Mouse (Mus musculus): Measurements from ENCODE around the gene Clspn. TPM values are rescaled to one million over a fixed set of nuclear protein-coding genes. Genes with fewer than 3 reads are reported as not detected.
"Not testable (repeated sequence)": the region's sequence is repeated elsewhere in the genome, so short reads cannot be mapped to it uniquely, and the experiment has no call there.

Gene Clspn
- total RNA-seq (2022): 1 to 10 TPM; 2.3 to 3.3 (median 3.0) TPM

GRCm38 (mm10) chr4:126556809-126557711 lies at the start of gene Clspn:
Gene Clspn (plus strand): TSS chr4:126556935.
- peak; percentile 51 to 65 for DNase-seq (ENCODE audit: low spot score in 2 of 2)

- DNase-seq (ENCODE audit: low spot score in 2 of 2): no peak
These were observed 48.4 kb upstream of the Clspn start for GRCm38 (mm10) chr4:126508110-126508899.

GRCm38 (mm10) chr4:126509072-126509471 lies 47.7 kb upstream of the Clspn start:
- no peak for DNase-seq (ENCODE audit: low spot score in 2 of 2)

- no peak for DNase-seq (ENCODE audit: low spot score in 2 of 2)
These were observed 45.7 kb upstream of the Clspn start for GRCm38 (mm10) chr4:126511013-126511412.

- DNase-seq (ENCODE audit: low spot score in 2 of 2): no peak
These were observed 44.2 kb upstream of the Clspn start for GRCm38 (mm10) chr4:126512308-126513066.

GRCm38 (mm10) chr4:126526164-126526563 lies 30.6 kb upstream of the Clspn start:
- no peak for DNase-seq (ENCODE audit: low spot score in 2 of 2)

- DNase-seq (ENCODE audit: low spot score in 2 of 2): no peak
These were observed 29.9 kb upstream of the Clspn start for GRCm38 (mm10) chr4:126526828-126527227.

- DNase-seq (ENCODE audit: low spot score in 2 of 2): no peak
These were observed 24.4 kb upstream of the Clspn start for GRCm38 (mm10) chr4:126532292-126532691.

- peak; percentile 10 to 49 for DNase-seq (ENCODE audit: low spot score in 2 of 2)
These were observed 23.7 kb upstream of the Clspn start, which contains the start of gene Ago4 for GRCm38 (mm10) chr4:126532827-126533728. Gene Ago4 (minus strand): TSS chr4:126533472.

- no peak for DNase-seq (ENCODE audit: low spot score in 2 of 2)
These were observed 23.0 kb upstream of the Clspn start for GRCm38 (mm10) chr4:126533729-126534070.

- not testable (repeated sequence) for DNase-seq (ENCODE audit: low spot score in 2 of 2)
These were observed 21.1 kb upstream of the Clspn start for GRCm38 (mm10) chr4:126535631-126536030.

GRCm38 (mm10) chr4:126536865-126537264 lies 19.9 kb upstream of the Clspn start:
- no peak for DNase-seq (ENCODE audit: low spot score in 2 of 2)

GRCm38 (mm10) chr4:126540487-126541071 lies 16.2 kb upstream of the Clspn start:
- DNase-seq (ENCODE audit: low spot score in 2 of 2): no peak

- no peak for DNase-seq (ENCODE audit: low spot score in 2 of 2)
These were observed 13.9 kb upstream of the Clspn start for GRCm38 (mm10) chr4:126542838-126543237.

GRCm38 (mm10) chr4:126545016-126545415 lies 11.7 kb upstream of the Clspn start:
- no peak for DNase-seq (ENCODE audit: low spot score in 2 of 2)

- no peak for DNase-seq (ENCODE audit: low spot score in 2 of 2)
These were observed 11.0 kb upstream of the Clspn start for GRCm38 (mm10) chr4:126545703-126546102.

- DNase-seq (ENCODE audit: low spot score in 2 of 2): no peak
These were observed 10.6 kb upstream of the Clspn start for GRCm38 (mm10) chr4:126546183-126546582.

GRCm38 (mm10) chr4:126552136-126552535 lies 4.6 kb upstream of the Clspn start:
- no peak for DNase-seq (ENCODE audit: low spot score in 2 of 2)

GRCm38 (mm10) chr4:126553105-126553504 lies 3.6 kb upstream of the Clspn start:
- peak in 1 of 2 experiments; percentile 32 for DNase-seq (ENCODE audit: low spot score in 2 of 2)

- DNase-seq (ENCODE audit: low spot score in 2 of 2): no peak
These were observed 3.0 kb upstream of the Clspn start for GRCm38 (mm10) chr4:126553685-126554084.

All from left cerebral cortex, adult 8-10 months (tissue).